Mouse (Mus musculus): ENCODE data around the gene Psmb10. TPM values are rescaled to one million over a fixed set of nuclear protein-coding genes. Genes with fewer than 3 reads are reported as not detected.

Gene Psmb10
- polyA plus RNA-seq, 1 experiment from 2014 or later = 28.6 TPM

DNA sequence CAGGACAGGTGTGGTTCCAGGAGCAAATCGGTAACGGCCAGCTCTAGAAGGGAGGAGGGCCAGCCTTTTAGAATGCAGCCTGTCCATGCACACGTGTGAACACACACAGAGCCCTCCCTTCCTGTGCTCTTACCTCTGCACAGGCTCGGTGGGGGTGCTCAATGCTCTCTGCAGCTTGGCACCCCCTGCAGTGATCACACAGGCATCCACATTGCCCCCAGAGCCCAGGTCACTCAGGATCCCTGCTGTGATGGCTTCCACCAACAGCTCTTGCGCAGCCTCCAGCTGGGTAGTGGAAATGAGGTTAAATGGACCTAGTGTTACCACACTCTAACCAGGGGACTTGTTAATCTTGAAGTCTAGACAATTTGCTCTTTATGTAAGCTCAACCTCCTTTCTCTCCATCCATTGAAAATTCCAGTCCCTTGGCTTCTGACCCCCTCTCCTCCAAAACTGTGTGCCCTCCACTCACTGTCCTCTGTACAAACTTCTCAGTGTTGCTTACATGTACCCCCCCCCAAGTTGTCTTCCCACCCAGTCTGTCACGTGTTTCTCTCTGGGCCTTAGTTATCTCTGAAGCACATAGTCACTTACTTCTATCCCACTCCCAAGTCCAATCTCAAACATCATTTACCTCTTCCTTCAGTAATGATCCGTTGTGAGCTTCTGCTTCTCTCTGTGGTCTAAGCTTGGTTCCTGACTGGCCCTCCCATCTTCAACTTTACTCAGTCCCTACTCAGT lies 2.2 kb downstream of the Psmb10 start:
- 26% methylated on average over 7 of the region's 7 CpGs for WGBS
- peaks cover 38% of the 10 kb centered on the region for H3K36me3 ChIP-seq
- no peaks in the 10 kb centered on the region for H3K27me3 ChIP-seq
- peak overlapping the region; percentile 82 for H3K9ac ChIP-seq
- peak overlapping the region; percentile 95 for H3K4me2 ChIP-seq
- H3K4me1 ChIP-seq = peaks cover 20% of the 10 kb centered on the region
- peak overlapping the region; percentile 79 for H3K4me3 ChIP-seq
- no peak overlapping the region for H3K27ac ChIP-seq
- no peak for ATAC-seq (ENCODE audit: insufficient number of reproducible peaks, insufficient read depth, low FRiP score, low TSS enrichment, low read depth)
- no peaks in the 10 kb centered on the region for H3K9me3 ChIP-seq

DNA sequence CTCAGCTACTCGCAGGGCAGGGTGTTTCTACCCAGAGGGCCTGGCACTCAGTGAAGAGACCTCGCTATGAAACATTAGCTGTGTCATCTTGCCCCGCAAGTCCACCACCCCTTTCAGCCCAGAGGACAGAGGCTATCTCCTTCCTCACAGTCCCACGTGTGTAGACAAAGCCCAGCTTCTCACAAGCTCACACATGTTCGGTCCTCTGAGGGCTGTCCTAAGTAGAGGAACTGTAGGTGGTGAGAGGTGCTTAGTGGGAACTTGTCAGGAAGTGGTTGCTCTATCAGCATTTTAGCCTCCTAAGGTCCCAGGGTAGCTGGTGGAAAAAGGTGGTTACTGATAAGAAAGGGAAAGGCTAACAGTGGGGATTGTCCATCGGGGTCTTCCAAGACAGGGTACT lies 3.1 kb downstream of the Psmb10 start:
- Histone ChIP-seq H3K27ac (no peak overlapping the region), H3K27me3 (no peaks in the 10 kb centered on the region), H3K36me3 (peaks cover 44% of the 10 kb centered on the region), H3K4me3 (no peak overlapping the region), H3K9me3 (no peaks in the 10 kb centered on the region), H3K4me2 (no peak overlapping the region), H3K9ac (no peak overlapping the region), H3K4me1 (peaks cover 20% of the 10 kb centered on the region)
- WGBS = 77% methylated on average over 6 of the region's 6 CpGs
- ATAC-seq (ENCODE audit: insufficient number of reproducible peaks, insufficient read depth, low FRiP score, low TSS enrichment, low read depth) = no peak

DNA sequence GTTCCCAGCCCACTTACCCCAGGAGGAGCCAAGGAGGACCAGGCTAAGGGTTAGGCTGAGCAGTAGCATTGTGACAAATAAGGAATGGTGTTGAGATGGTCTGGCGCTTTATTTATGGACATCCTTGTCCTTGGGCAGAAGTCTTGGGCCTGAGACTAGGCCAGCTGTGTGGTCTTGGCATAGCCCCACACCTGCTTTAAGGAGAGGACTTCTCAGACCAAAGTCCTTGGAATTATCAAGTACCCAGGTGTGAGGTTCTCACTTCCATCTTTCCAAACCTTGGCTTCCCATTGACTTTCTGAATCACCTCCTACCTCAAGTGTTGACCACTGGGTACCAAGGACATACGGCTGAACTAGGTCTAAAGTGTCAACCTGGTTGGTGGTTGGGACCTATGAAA lies 4.5 kb downstream of the Psmb10 start, which contains the start of gene Ctrl:
Gene Ctrl (minus strand): TSS at position 101 of the 400 bp plus-strand sequence.
- Histone ChIP-seq H3K9me3 (no peaks in the 10 kb centered on the region), H3K4me3 (no peak within 1 kb of the TSS), H3K36me3 (peaks cover 49% of the 10 kb centered on the region), H3K4me2 (no peak within 1 kb of the TSS), H3K27ac (no peak within 1 kb of the TSS), H3K4me1 (peaks cover 20% of the 10 kb centered on the region), H3K9ac (no peak within 1 kb of the TSS), H3K27me3 (no peaks in the 10 kb centered on the region)
- WGBS = 91% methylated on average over 2 of the region's 2 CpGs
- ATAC-seq (ENCODE audit: insufficient number of reproducible peaks, insufficient read depth, low FRiP score, low TSS enrichment, low read depth) = no peak

DNA sequence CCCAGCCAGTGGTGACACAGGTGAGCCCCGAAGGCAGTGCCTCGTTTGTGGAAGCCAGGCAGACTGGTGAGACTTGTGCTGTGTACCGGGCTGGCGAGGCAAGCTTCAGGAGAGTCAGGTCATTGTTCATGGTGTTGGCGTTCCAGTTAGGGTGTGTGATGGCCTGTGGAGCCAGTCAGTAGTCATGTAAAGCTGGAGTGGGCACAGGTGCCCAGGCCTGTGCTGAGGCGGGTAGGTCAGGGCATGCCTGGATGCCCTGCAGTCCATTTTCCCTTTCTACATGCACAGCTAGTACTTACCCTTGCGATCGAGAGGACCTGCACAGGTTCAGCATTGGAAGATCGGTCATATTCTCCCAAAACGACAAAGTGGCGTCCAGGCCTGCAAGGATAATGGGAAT lies 5.7 kb downstream of the Psmb10 start:
- no peak overlapping the region for H3K4me3 ChIP-seq
- H3K27ac ChIP-seq = no peak overlapping the region
- no peaks in the 10 kb centered on the region for H3K27me3 ChIP-seq
- no peak overlapping the region for H3K4me2 ChIP-seq
- no peak for ATAC-seq (ENCODE audit: insufficient number of reproducible peaks, insufficient read depth, low FRiP score, low TSS enrichment, low read depth)
- H3K36me3 ChIP-seq = peaks cover 49% of the 10 kb centered on the region
- 90% methylated on average over 11 of the region's 11 CpGs for WGBS
- no peak overlapping the region for H3K9ac ChIP-seq
- peaks cover 12% of the 10 kb centered on the region for H3K4me1 ChIP-seq
- no peaks in the 10 kb centered on the region for H3K9me3 ChIP-seq

DNA sequence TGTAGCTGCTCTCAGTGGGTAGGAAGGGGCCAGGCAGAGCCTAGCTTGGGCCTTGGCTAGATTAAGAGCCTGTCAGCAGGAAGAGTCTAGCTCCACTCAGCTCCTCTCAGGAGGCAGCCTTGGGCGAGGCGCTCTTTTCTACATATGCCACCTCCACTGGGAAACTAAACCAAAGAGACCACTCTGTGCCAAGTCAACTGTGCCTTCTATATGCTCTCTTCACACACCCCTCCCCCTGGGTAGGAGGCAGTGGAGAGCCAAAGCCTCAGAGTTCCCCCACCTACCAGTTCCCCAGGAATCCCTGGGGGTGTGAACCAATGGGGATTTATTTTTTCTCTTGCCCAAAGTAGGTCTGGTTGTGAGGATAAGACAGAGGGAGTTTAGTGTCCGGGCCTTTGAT lies 7.0 kb downstream of the Psmb10 start:
- 0 out of 2 replicates have a peak, but pooled peaks have one; percentile 18 for ATAC-seq (ENCODE audit: insufficient number of reproducible peaks, insufficient read depth, low FRiP score, low TSS enrichment, low read depth)
- H3K4me3 ChIP-seq = no peak overlapping the region
- no peak overlapping the region for H3K27ac ChIP-seq
- no peaks in the 10 kb centered on the region for H3K9me3 ChIP-seq
- H3K4me2 ChIP-seq = no peak overlapping the region
- H3K27me3 ChIP-seq = no peaks in the 10 kb centered on the region
- peaks cover 6% of the 10 kb centered on the region for H3K4me1 ChIP-seq
- 90% methylated on average over 3 of the region's 3 CpGs for WGBS
- H3K36me3 ChIP-seq = peaks cover 49% of the 10 kb centered on the region
- H3K9ac ChIP-seq = no peak overlapping the region

DNA sequence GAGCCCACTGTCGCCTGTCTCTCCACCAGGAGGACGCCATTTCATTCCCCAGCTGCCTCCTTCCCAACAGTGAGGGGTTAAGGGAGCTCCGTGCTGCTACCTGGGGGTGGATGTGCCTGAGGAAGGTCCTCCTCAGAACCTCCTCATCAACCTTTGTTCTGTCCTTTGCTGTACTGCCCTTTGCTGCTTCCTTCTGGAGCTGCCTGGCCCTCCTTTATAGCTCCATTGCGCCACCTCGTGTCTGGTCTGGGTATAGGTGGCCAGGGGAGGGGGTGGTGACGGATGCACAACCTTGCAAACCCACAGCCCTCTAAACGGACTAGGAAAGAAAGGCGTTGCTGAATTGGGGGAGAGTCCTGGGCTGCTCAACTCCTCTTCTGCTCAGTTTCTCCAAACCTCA lies 7.6 kb downstream of the Psmb10 start:
- Histone ChIP-seq H3K9me3 (no peaks in the 10 kb centered on the region), H3K4me2 (no peak overlapping the region), H3K4me3 (no peak overlapping the region), H3K4me1 (no peaks in the 10 kb centered on the region; the same call in 1 of the 2 replicates), H3K36me3 (peaks cover 49% of the 10 kb centered on the region), H3K27me3 (no peaks in the 10 kb centered on the region), H3K27ac (no peak overlapping the region), H3K9ac (peak overlapping the region; percentile 46; the same call in 1 of the 2 replicates)
- no peak for ATAC-seq (ENCODE audit: insufficient number of reproducible peaks, insufficient read depth, low FRiP score, low TSS enrichment, low read depth)
- WGBS = 22% methylated on average over 8 of the region's 8 CpGs

DNA sequence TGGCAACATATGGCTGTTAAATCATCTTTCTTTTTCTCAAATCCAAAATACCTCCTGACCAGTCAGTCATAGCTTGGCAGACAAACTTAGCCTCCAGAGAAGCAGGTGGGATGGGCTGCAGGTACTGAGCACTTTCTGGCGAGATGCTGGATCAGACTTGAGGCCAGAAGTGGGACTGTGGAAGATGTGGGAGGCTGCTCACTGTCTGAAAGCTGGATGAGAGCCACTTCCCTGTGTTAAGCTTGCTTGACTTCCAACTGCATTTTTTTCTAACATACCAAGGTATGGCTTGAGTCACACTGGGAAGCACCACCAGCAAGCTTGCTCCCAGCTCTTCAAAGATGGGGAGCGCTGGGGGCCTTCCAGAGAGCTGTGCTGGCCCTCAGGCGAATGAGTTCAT lies 13.1 kb downstream of the Psmb10 start:
- 74% methylated on average over 3 of the region's 3 CpGs for WGBS
- Histone ChIP-seq H3K36me3 (peaks cover 25% of the 10 kb centered on the region), H3K9ac (no peak overlapping the region)

DNA sequence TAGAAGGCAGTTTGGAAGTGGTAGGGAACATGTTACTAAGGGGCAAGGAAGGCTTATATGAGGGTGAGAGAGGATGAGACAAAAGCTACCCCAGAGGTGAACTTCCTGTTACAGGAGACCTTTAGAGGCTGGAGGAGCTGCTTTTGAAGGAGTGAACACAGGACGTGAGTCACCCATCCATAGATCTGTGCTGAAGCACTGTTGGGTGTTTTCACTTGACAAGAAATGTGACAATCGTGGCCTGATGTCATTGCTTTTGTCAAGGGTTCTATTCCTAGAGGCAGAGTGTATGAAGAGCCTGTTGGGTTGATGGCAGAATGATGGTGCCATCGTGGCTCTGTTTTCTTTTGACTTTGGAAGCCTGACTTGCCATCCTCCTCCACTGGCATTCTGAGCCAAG lies 18.9 kb downstream of the Psmb10 start:
- H3K4me2 ChIP-seq = no peak overlapping the region
- peaks cover 50% of the 10 kb centered on the region for H3K36me3 ChIP-seq
- 95% methylated on average over 3 of the region's 3 CpGs for WGBS

More for the DNA sequence above, 13.1 kb downstream of the Psmb10 start:
- Histone ChIP-seq H3K4me2 (no peak overlapping the region), H3K27ac (no peak overlapping the region), H3K9me3 (no peaks in the 10 kb centered on the region), H3K27me3 (no peaks in the 10 kb centered on the region), H3K4me3 (no peak overlapping the region), H3K4me1 (no peaks in the 10 kb centered on the region)
- ATAC-seq (ENCODE audit: insufficient number of reproducible peaks, insufficient read depth, low FRiP score, low TSS enrichment, low read depth) = no peak

DNA sequence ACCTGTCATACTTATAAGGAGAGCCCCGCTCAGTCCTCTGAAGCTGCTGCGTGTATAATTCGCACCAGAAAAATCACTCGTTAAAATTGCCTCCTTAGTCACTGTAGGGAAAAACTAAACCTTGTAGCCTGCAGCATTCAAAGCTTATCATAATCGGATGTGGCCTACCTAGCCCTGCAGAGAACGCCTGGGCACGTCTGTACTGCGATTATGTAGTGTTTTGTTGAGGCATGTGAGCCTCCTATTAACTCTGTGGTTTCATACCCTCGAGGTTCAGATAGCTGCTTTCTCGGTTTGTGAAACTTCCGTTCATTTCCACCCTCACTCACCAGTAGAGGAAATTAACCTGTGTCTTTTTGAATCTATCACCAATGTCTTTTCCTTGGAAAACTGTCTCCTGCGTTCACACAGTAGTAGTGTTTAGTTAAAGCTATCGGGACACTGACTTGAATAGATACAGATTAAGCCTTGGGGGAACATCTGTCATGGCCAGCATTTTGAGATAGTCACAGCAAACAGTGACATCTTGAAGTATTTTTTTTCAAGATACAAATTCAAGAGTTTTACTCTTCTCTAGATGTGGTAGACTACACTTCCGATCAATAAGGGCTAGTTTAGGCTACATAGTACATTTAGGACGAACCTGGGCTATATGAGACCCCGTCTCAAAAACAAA lies 37.2 kb downstream of the Psmb10 start:
- Histone ChIP-seq H3K27ac (peak overlapping the region; percentile 91), H3K4me1 (peaks cover 12% of the 10 kb centered on the region), H3K9me3 (no peaks in the 10 kb centered on the region), H3K4me2 (peak overlapping the region; percentile 73), H3K4me3 (peak overlapping the region; percentile 94), H3K36me3 (no peaks in the 10 kb centered on the region), H3K9ac (peak overlapping the region; percentile 99), H3K27me3 (no peaks in the 10 kb centered on the region)
- WGBS = 27% methylated on average over 16 of the region's 16 CpGs
- ATAC-seq (ENCODE audit: insufficient number of reproducible peaks, insufficient read depth, low FRiP score, low TSS enrichment, low read depth) = no peak

More for the DNA sequence above, 18.9 kb downstream of the Psmb10 start:
- Histone ChIP-seq H3K27ac (no peak overlapping the region), H3K27me3 (no peaks in the 10 kb centered on the region), H3K9ac (no peak overlapping the region), H3K4me1 (no peaks in the 10 kb centered on the region), H3K4me3 (no peak overlapping the region), H3K9me3 (no peaks in the 10 kb centered on the region)
- ATAC-seq (ENCODE audit: insufficient number of reproducible peaks, insufficient read depth, low FRiP score, low TSS enrichment, low read depth) = no peak

DNA sequence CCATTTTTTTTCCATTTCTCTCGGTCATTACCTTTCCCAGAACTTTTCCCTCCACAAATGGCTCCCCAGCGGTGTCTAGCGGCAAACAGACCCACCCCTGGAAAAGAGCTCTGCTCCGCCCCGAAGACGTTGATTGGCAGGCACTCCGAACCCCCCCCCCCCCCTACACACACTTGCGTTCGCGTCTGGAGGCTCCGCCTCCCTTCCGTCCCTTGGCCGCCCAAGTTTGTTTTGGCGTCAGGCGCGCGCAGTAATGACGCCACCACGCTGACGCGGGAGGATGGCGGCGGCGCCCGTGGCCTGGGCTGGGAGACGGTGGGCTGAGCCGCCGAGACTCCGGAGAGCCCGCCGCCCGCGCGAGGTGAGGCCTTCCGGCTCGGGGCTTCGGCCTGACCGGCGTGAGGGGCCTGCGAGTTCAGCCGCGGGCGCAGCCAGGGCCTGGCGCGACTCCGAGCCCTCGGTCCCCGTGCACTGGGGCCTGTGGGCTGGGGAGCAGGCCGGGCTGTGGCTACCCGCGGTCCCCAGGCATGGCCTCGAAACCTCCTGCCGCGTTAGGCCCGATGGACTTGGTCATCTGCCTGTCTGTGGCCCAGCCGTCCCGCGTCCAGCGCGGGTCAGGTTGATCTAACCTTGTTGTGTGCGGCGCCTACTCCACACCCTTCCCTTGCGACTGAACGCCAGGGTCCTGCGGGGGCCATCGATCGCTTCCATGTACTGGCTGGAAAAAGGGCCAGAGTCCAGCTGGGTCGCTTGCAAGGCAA lies 37.9 kb downstream of the Psmb10 start, which contains the start of gene Pskh1:
Gene Pskh1 (plus strand): TSS at position 262 of the 761 bp plus-strand sequence.
- Histone ChIP-seq H3K4me2 (peak within 1 kb of the TSS; percentile 73), H3K4me1 (peaks cover 12% of the 10 kb centered on the region), H3K9me3 (no peaks in the 10 kb centered on the region), H3K27ac (peak within 1 kb of the TSS; percentile 91), H3K36me3 (peaks cover 2% of the 10 kb centered on the region; the same call in 1 of the 2 replicates), H3K27me3 (no peaks in the 10 kb centered on the region), H3K9ac (peak within 1 kb of the TSS; percentile 99), H3K4me3 (peak within 1 kb of the TSS; percentile 94)
- peak; percentile 90 for ATAC-seq (ENCODE audit: insufficient number of reproducible peaks, insufficient read depth, low FRiP score, low TSS enrichment, low read depth)
- WGBS = under 1% methylated on average over 67 of the region's 68 CpGs

DNA sequence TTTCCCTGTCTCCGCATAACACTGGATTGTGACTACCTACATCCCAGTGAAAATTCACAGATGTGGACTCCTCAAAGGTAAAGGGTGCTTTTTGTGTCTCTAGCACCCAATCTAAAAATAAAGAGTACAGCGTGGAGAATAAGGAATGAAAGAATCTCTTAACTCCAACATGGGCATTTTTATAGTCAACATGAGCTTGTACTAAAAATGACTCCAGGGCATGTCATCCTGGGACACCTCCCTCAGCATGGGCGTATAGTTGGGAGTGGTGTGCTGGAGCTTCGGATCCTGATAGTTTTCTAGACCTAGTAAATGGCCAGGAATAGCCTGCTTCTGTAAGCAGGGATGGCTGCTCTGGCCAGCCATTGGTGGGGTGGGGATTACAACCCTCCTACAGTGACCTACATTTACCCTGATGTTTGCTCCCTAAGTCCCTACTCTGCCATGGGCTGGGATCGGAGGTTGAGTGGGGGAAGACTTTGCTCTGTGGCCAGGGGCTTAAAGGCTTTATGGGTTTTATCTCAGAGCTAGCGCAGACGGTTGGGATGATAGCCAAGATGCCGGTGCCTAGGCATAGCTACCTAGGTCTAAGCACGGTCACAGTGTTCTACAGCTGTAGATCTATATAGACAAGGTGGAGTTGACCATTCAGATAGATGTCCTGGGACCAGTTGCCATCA lies 40.3 kb downstream of the Psmb10 start:
- Histone ChIP-seq H3K4me1 (peaks cover 18% of the 10 kb centered on the region), H3K9me3 (no peaks in the 10 kb centered on the region), H3K4me2 (no peak overlapping the region), H3K9ac (no peak overlapping the region), H3K27me3 (no peaks in the 10 kb centered on the region), H3K27ac (no peak overlapping the region), H3K36me3 (peaks cover 14% of the 10 kb centered on the region), H3K4me3 (no peak overlapping the region)
- no peak for ATAC-seq (ENCODE audit: insufficient number of reproducible peaks, insufficient read depth, low FRiP score, low TSS enrichment, low read depth)
- 77% methylated on average over 9 of the region's 9 CpGs for WGBS

All from embryonic facial prominence, embryonic 13.5 days (tissue).